Mouse (Mus musculus) lung, embryonic 14.5 days (tissue): ENCODE results near the gene Ndufaf3. TPM values are rescaled to one million over a fixed set of nuclear protein-coding genes. Genes with fewer than 3 reads are reported as not detected.

Experiments used
- ATAC-seq: fragments of 200-750 bp; cut with Nextera tagmentation; 2 replicates; pipeline ENCODE4 v1.8.0; 2017; ENCODE audit warnings: mild to moderate bottlenecking, moderate TSS enrichment, moderate library complexity; ENCODE audit not compliant: insufficient read depth
- DNase-seq: peaks from one replicate; pipeline ENCODE4 v3.0.0-alpha.2; 2015
- H3K27ac ChIP-seq: fragments of 300-500 bp; sonication (generic); 2 replicates; pipeline ENCODE4 v1.5.1; 2014; ENCODE audit warnings: low read depth, mild to moderate bottlenecking, moderate library complexity
- H3K27me3 ChIP-seq: fragments of 300-500 bp; sonication (generic); 2 replicates; pipeline ENCODE4 v1.6.1; 2014; ENCODE audit warnings: low read length, control low read depth; ENCODE audit not compliant: insufficient read depth
- H3K36me3 ChIP-seq: fragments of 300-500 bp; sonication (generic); 2 replicates; pipeline ENCODE4 v1.6.1; 2014; ENCODE audit warnings: control low read depth; ENCODE audit not compliant: insufficient read depth
- H3K4me1 ChIP-seq: fragments of 300-500 bp; sonication (generic); 2 replicates; pipeline ENCODE4 v1.6.1; 2014; ENCODE audit warnings: antibody characterized with exemption, control low read depth; ENCODE audit not compliant: insufficient read depth
- H3K4me2 ChIP-seq: fragments of 300-500 bp; sonication (generic); 2 replicates; pipeline ENCODE4 v1.6.1; 2014; ENCODE audit warnings: mild to moderate bottlenecking
- H3K4me3 ChIP-seq: fragments of 300-500 bp; sonication (generic); 2 replicates; pipeline ENCODE4 v1.5.1; 2014; ENCODE audit warnings: low read depth, low read length
- H3K9ac ChIP-seq: fragments of 300-500 bp; sonication (generic); 2 replicates; pipeline ENCODE4 v1.6.1; 2014
- H3K9me3 ChIP-seq: fragments of 300-500 bp; sonication (generic); 2 replicates; pipeline ENCODE4 v1.6.1; 2016; ENCODE audit warnings: low read depth, low read length, control low read depth
- CTCF ChIP-seq: IDR thresholded peaks from 2 replicates; pipeline ENCODE4 v1.5.1; 2016; ENCODE audit warnings: antibody characterized with exemption, low read depth
- WGBS: fragments of 180-500 bp; shearing (Covaris S2); extraction: QIAGEN DNeasy Blood & Tissue Kit; methylation state at CpG from one replicate; pipeline ENCODE4 v1.1.7; 2014; 5-methylcytosine and 5-hydroxymethylcytosine counted together
- microRNA counts: library from miRNA; unstranded; fragments of <30 nt; microRNA quantifications from one replicate; lab custom pipeline; 2016
- microRNA-seq: library from miRNA; unstranded; fragments of <30 nt; microRNA quantifications from one replicate; pipeline ENCODE4, GENCODE M21; 2016; ENCODE audit warnings: borderline number of aligned reads
- polyA plus RNA-seq: library from polyadenylated mRNA; unstranded; fragments of >200 nt; fragmentation: Nextera tagmentation; extraction: Ambion mirVana; gene quantifications from 2 replicates; pipeline ENCODE4 v1.2.1, GENCODE M21; 2014

Gene Ndufaf3
- polyA plus RNA-seq, 1 experiment from 2014 or later = 46.9 TPM

DNA sequence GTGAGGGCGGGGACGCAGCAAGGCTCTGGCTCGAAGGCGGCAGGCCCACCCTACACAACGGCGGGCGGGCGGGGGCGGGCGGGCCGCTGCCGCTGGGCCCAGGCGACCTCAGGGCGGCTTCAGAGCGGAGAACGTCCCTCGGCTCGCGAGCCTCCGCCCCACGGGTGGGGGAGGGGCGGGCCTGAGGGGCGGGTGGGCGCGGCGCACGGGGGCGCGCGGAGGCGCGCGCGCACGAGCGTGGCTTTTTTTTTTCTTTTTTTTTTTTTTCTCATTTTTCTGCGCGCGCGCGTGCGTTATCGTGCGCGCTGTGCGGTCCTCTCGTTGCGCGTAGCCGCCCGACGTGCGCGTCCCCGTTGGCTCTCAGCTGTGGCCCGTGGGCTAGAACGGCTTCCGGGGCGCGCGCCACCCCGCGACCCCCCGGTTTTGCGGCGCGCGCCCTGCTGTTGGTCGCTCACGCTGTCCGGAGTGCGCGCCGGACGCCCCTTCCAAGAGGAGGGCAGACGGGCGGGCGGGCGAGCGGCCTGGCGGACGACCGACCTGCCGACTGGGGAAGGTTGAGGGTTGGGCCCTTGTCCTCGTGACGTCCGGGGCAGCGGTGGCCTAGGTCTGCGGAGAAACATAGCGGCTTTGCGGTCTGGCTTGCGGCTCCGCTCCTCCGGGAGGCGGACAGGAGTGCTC is 49.8 kb downstream of the Ndufaf3 start:
- Histone ChIP-seq H3K4me1 (peaks cover 2% of the 10 kb centered on the region; the same call in 1 of the 2 replicates), H3K27me3 (no peaks in the 10 kb centered on the region), H3K36me3 (peaks cover 55% of the 10 kb centered on the region), H3K4me3 (peak overlapping the region; percentile 88), H3K9me3 (no peaks in the 10 kb centered on the region), H3K27ac (peak overlapping the region; percentile 100), H3K9ac (peak overlapping the region; percentile 97), H3K4me2 (peak overlapping the region; percentile 68)
- no peak for TF ChIP-seq CTCF
- WGBS = under 1% methylated on average over 74 of the region's 95 CpGs
- ATAC-seq (peak; percentile 82), DNase-seq (peak; percentile 94)

GRCm38 (mm10) chr9:108516380-108517251 is 50.6 kb downstream of the Ndufaf3 start, which contains the start of gene Qrich1:
Gene Qrich1 (plus strand): TSS chr9:108516806.
- H3K27me3 ChIP-seq = no peaks in the 10 kb centered on the region
- H3K4me1 ChIP-seq = peaks cover 2% of the 10 kb centered on the region; the same call in 1 of the 2 replicates
- ATAC-seq (peak; percentile 96), DNase-seq (peak; percentile 99)
- WGBS = under 1% methylated on average over 55 of the region's 55 CpGs
- peak within 1 kb of the TSS; percentile 97 for H3K9ac ChIP-seq
- H3K4me2 ChIP-seq = peak within 1 kb of the TSS; percentile 68
- H3K36me3 ChIP-seq = peaks cover 60% of the 10 kb centered on the region
- TF ChIP-seq CTCF = peak; percentile 36; the same call in 1 of the 2 replicates
- peak within 1 kb of the TSS; percentile 88 for H3K4me3 ChIP-seq
- no peaks in the 10 kb centered on the region for H3K9me3 ChIP-seq
- peak within 1 kb of the TSS; percentile 100 for H3K27ac ChIP-seq

MicroRNA genes within 50 kb of the gene (microRNA counts, 519-probe panel; counts per million panel counts)
- microRNA mmu-miR-191 (lab: Ali Mortazavi, UCI) (3,092 counts per million, percentile 59 among the panel's probes with 10 or more counts), microRNA mmu-miR-425 (lab: Ali Mortazavi, UCI) (2,711 counts per million, percentile 50 among the panel's probes with 10 or more counts)

Small RNA genes within 50 kb of the gene (microRNA-seq; reads per million reads assigned to microRNA genes)
- gene Gm24083 = not detected
- gene Mir191 = not detected
- gene Mir425 = 2,616 reads per million, percentile 82 among the genes with 10 or more reads in this experiment

Other genes with a start within 250 kb of the Ndufaf3 start
- 617 and 664 TPM in 2 replicates for gene Gpx1, start 228.5 kb downstream of the Ndufaf3 start, polyA plus RNA-seq
- gene Usp4, start 219.6 kb downstream of the Ndufaf3 start, polyA plus RNA-seq = 110 and 113 TPM in 2 replicates
- 0.78 and 1.1 TPM in 2 replicates for gene 1700102P08Rik, start 174.6 kb downstream of the Ndufaf3 start, polyA plus RNA-seq
- 3.0 and 4.1 TPM in 2 replicates for gene Ccdc36, start 138.9 kb downstream of the Ndufaf3 start, polyA plus RNA-seq
- gene BC048562, start 131.0 kb downstream of the Ndufaf3 start, polyA plus RNA-seq = not detected in 2 replicates
- 46.7 and 46.9 TPM in 2 replicates for gene Ccdc71, start 106.9 kb downstream of the Ndufaf3 start, polyA plus RNA-seq
- 46.4 and 46.7 TPM in 2 replicates for gene Klhdc8b, start 105.9 kb downstream of the Ndufaf3 start, polyA plus RNA-seq
- gene Lamb2, start 87.7 kb downstream of the Ndufaf3 start, polyA plus RNA-seq = 47.9 and 48.6 TPM in 2 replicates
- gene Usp19, start 76.8 kb downstream of the Ndufaf3 start, polyA plus RNA-seq = 56.9 and 63.3 TPM in 2 replicates
- 97.1 and 97.7 TPM in 2 replicates for gene Qars, start 59.7 kb downstream of the Ndufaf3 start, polyA plus RNA-seq
- gene Qrich1, start 50.6 kb downstream of the Ndufaf3 start, polyA plus RNA-seq = 139 and 145 TPM in 2 replicates
- gene Impdh2, start 7.1 kb downstream of the Ndufaf3 start, polyA plus RNA-seq = 199 and 202 TPM in 2 replicates
- gene Dalrd3, start 2.5 kb upstream of the Ndufaf3 start, polyA plus RNA-seq = 112 and 127 TPM in 2 replicates
- gene Wdr6, start 11.3 kb upstream of the Ndufaf3 start, polyA plus RNA-seq = 106 and 117 TPM in 2 replicates
- gene P4htm, start 30.2 kb upstream of the Ndufaf3 start, polyA plus RNA-seq = 5.7 and 6.1 TPM in 2 replicates
- gene Arih2, start 82.0 kb upstream of the Ndufaf3 start, polyA plus RNA-seq = 41.6 and 44.9 TPM in 2 replicates
- gene Slc25a20, start 94.7 kb upstream of the Ndufaf3 start, polyA plus RNA-seq = 27.6 and 29.6 TPM in 2 replicates
- 35.0 and 38.1 TPM in 2 replicates for gene Prkar2a, start 121.9 kb upstream of the Ndufaf3 start, polyA plus RNA-seq
- 88.1 and 90.4 TPM in 2 replicates for gene Ip6k2, start 216.4 kb upstream of the Ndufaf3 start, polyA plus RNA-seq
- 11.3 and 14.4 TPM in 2 replicates for gene Nckipsd, start 240.9 kb upstream of the Ndufaf3 start, polyA plus RNA-seq